Mouse (Mus musculus) stomach, embryonic 15.5 days (tissue): ENCODE measurements around the gene Glrx5. TPM values are rescaled to one million over a fixed set of nuclear protein-coding genes. Genes with fewer than 3 reads are reported as not detected.

Source experiments
- ATAC-seq: fragments of 200-750 bp; cut with Nextera tagmentation; 2 replicates; pipeline ENCODE4 v1.8.0; 2017; ENCODE audit warnings: low read depth, moderate number of reproducible peaks, moderate TSS enrichment; ENCODE audit not compliant: insufficient read depth, low FRiP score
- H3K27ac ChIP-seq: fragments of 300-500 bp; sonication (generic); 2 replicates; pipeline ENCODE4 v1.5.1; 2015; ENCODE audit warnings: mild to moderate bottlenecking, inconsistent platforms
- H3K27me3 ChIP-seq: fragments of 300-500 bp; sonication (generic); replicated peaks from 2 replicates; pipeline ENCODE4 v1.6.1; 2015; ENCODE audit warnings: inconsistent platforms
- H3K36me3 ChIP-seq: fragments of 300-500 bp; sonication (generic); 2 replicates; pipeline ENCODE4 v1.6.1; 2015; ENCODE audit warnings: inconsistent platforms
- H3K4me1 ChIP-seq: fragments of 300-500 bp; sonication (generic); 2 replicates; pipeline ENCODE4 v1.6.1; 2015; ENCODE audit warnings: inconsistent platforms
- H3K4me2 ChIP-seq: fragments of 300-500 bp; sonication (generic); 2 replicates; pipeline ENCODE4 v1.6.1; 2015; ENCODE audit warnings: mild to moderate bottlenecking, inconsistent platforms
- H3K4me3 ChIP-seq: fragments of 300-500 bp; sonication (generic); replicated peaks from 2 replicates; pipeline ENCODE4 v1.5.1; 2015; ENCODE audit warnings: inconsistent platforms
- H3K9ac ChIP-seq: fragments of 300-500 bp; sonication (generic); 2 replicates; pipeline ENCODE4 v1.6.1; 2015; ENCODE audit warnings: inconsistent platforms
- H3K9me3 ChIP-seq: fragments of 300-500 bp; sonication (generic); 2 replicates; pipeline ENCODE4 v1.6.1; 2016; ENCODE audit warnings: inconsistent platforms
- WGBS: fragments of 180-500 bp; shearing (Covaris S2); methylation state at CpG from one replicate; pipeline ENCODE4 v1.1.7; 2015; 5-methylcytosine and 5-hydroxymethylcytosine counted together
- microRNA-seq: library from miRNA; unstranded; fragments of <30 nt; microRNA quantifications from one replicate; pipeline ENCODE4, GENCODE M21; 2016
- polyA plus RNA-seq: library from polyadenylated mRNA; unstranded; fragments of >200 nt; fragmentation: Nextera tagmentation; extraction: Ambion mirVana; gene quantifications from 2 replicates; pipeline ENCODE4 v1.2.1, GENCODE M21; 2015

Glrx5 gene
- polyA plus RNA-seq, 1 experiment from 2014 or later = 193 TPM

DNA sequence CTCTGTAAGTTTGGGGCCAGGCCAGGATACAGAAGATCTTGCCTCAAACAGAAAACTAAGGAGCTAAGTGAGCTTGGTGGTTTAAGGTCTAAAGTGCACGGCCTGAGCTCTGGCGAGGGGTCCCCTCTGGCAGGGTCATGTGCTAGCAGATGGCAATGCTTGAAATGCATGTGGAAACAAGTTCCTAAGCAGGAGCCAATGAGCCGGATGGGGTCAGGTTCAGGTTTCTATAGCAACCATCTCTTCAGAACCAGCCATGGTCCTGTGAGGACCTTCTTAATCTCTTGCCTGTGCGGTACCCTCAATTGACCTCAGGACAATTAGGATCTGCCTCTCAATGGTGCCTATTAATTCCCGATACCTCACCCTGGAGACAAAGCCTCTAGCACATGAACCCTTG lies 56.7 kb downstream of the Glrx5 start:
- H3K9me3 ChIP-seq = no peaks in the 10 kb centered on the region
- WGBS = 72% methylated on average over 5 of the region's 5 CpGs
- no peaks in the 10 kb centered on the region for H3K27me3 ChIP-seq
- H3K4me3 ChIP-seq = no peak overlapping the region
- ATAC-seq = no peak
- H3K4me2 ChIP-seq = no peak overlapping the region
- no peaks in the 10 kb centered on the region for H3K36me3 ChIP-seq
- no peak overlapping the region for H3K27ac ChIP-seq
- no peaks in the 10 kb centered on the region; the same call in 1 of the 2 replicates for H3K4me1 ChIP-seq
- H3K9ac ChIP-seq = no peak overlapping the region

DNA sequence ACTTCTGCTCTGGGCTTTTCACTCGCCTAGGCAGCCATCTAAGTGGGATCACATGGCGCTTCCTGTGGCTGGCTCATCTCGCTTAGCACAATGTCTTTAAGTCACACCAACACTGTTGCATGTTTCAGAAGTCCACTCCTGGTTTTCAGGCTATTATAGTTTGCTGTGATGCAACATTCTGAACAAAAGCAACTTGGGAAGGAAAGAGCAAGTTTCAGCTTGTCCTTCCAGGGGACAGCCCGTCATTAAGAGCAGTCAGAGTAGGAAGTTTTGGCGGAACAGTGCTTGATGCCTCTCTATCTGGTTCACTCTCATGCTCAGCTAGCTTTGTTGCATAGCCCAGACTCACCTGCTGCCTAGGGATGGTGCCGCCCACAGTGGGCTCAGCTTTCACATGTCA lies 59.1 kb downstream of the Glrx5 start:
- Histone ChIP-seq H3K4me1 (no peaks in the 10 kb centered on the region; the same call in 1 of the 2 replicates), H3K27me3 (no peaks in the 10 kb centered on the region), H3K9ac (no peak overlapping the region), H3K9me3 (no peaks in the 10 kb centered on the region), H3K36me3 (no peaks in the 10 kb centered on the region), H3K27ac (no peak overlapping the region), H3K4me3 (no peak overlapping the region), H3K4me2 (no peak overlapping the region)
- ATAC-seq = no peak
- WGBS = 80% methylated on average over 6 of the region's 6 CpGs

Small RNAs within 50 kb of the gene (microRNA-seq; reads per million reads assigned to microRNA genes)
- 2.7 reads per million, percentile 9 among the genes with 10 or more reads in this experiment for gene Mir3069

Other genes with a start within 250 kb of the Glrx5 start
- gene Clmn, start 167.6 kb upstream of the Glrx5 start, polyA plus RNA-seq = 4.2 and 4.5 TPM in 2 replicates
- gene Syne3, start 22.9 kb upstream of the Glrx5 start, polyA plus RNA-seq = 0.70 and 0.99 TPM in 2 replicates
- not detected in 2 replicates for gene Tcl1b2, start 113.3 kb downstream of the Glrx5 start, polyA plus RNA-seq
- not detected in 2 replicates for gene Tcl1b1, start 127.0 kb downstream of the Glrx5 start, polyA plus RNA-seq
- not detected in 2 replicates for gene Tcl1b5, start 143.7 kb downstream of the Glrx5 start, polyA plus RNA-seq
- gene Tcl1b3, start 158.4 kb downstream of the Glrx5 start, polyA plus RNA-seq = not detected in 2 replicates
- gene Tcl1b4, start 169.3 kb downstream of the Glrx5 start, polyA plus RNA-seq = not detected in 2 replicates
- gene Tcl1, start 190.1 kb downstream of the Glrx5 start, polyA plus RNA-seq = not detected in 2 replicates